Mouse (Mus musculus): ENCODE results near the gene Olfr543. TPM values are rescaled to one million over a fixed set of nuclear protein-coding genes. Genes with fewer than 3 reads are reported as not detected.

Gene Olfr543
- polyA plus RNA-seq (2012; rRNA removed): not detected in 2 replicates

DNA sequence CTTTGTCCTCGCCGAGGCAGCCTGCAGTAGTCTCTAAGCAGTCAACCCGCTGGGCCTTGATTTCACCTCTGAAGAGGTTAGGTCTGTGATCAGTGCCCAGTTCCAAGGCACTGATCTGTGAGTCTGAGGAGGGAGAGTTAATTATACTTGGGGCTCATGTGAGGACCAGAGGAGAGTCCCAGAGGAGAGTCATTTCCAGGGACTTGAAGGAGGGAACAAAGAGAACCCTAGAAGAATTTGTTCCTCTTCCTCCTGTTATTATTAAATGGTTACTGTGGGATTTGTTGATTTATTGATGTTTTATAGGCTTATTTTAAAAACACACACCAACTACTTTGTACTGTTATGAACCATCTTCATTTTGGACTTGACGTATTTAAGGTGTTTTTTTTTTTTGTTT is at the start of gene Olfr543:
Olfr543 (minus strand) TSS at position 101 of the 400 bp plus-strand sequence.
- TF ChIP-seq CTCF (IDR thresholded peaks at IDR 0.05; ENCODE audit: borderline replicate concordance, control insufficient read depth, extremely low read depth, insufficient read depth, low read length, poor library complexity) (no peak), POLR2A (IDR thresholded peaks at IDR 0.05; ENCODE audit: control insufficient read depth, extremely low read depth, insufficient read depth, low read length, poor library complexity) (no peak)
- Histone ChIP-seq H3K27ac (ENCODE audit: control insufficient read depth, insufficient read depth, low read length) (no peak within 1 kb of the TSS), H3K27me3 (ENCODE audit: control insufficient read depth, insufficient read depth, low read length) (no peaks in the 10 kb centered on the region), H3K4me1 (replicated peaks; ENCODE audit: control insufficient read depth, insufficient read depth, low read length) (no peaks in the 10 kb centered on the region), H3K4me3 (ENCODE audit: control insufficient read depth, insufficient read depth, low read length) (no peak within 1 kb of the TSS), H3K36me3 (ENCODE audit: control insufficient read depth, insufficient read depth, low read length) (no peaks in the 10 kb centered on the region)
- DNase-seq: no peak
- 96% methylated on average over 4 of the region's 4 CpGs for WGBS

DNA sequence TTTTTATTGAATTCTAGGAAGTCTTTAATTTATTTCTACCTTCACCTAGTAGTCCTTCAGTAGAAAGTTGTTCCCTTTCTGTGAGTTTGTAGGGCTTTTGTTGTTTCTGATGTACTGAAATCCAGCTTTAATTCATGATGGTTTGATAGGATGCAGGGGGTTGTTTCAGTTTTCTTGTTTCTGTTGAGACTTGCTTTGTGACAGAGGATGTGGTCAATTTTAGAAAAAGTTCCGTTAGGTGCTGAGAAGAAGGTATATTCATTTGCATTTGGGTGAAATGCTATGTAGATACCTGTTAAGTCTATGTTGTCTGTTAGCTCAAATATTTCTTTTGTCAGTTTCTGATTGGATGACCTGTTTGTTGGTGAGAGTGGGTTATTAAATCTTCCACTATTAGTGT is 47.6 kb upstream of the Olfr543 start:
- DNase-seq: no peak
- Histone ChIP-seq H3K27me3 (ENCODE audit: control insufficient read depth, insufficient read depth, low read length) (no peaks in the 10 kb centered on the region), H3K27ac (ENCODE audit: control insufficient read depth, insufficient read depth, low read length) (no peak overlapping the region), H3K36me3 (ENCODE audit: control insufficient read depth, insufficient read depth, low read length) (no peaks in the 10 kb centered on the region), H3K4me1 (replicated peaks; ENCODE audit: control insufficient read depth, insufficient read depth, low read length) (no peaks in the 10 kb centered on the region), H3K4me3 (ENCODE audit: control insufficient read depth, insufficient read depth, low read length) (no peak overlapping the region)
- TF ChIP-seq POLR2A (IDR thresholded peaks at IDR 0.05; ENCODE audit: control insufficient read depth, extremely low read depth, insufficient read depth, low read length, poor library complexity): no peak
- TF ChIP-seq CTCF (IDR thresholded peaks at IDR 0.05; ENCODE audit: borderline replicate concordance, control insufficient read depth, extremely low read depth, insufficient read depth, low read length, poor library complexity): no peak
- 16% methylated on average over 1 of the region's 1 CpGs for WGBS

- 93% methylated on average over 2 of the region's 2 CpGs for WGBS
- no peak overlapping the region for H3K4me3 ChIP-seq (ENCODE audit: control insufficient read depth, insufficient read depth, low read length)
- TF ChIP-seq CTCF (IDR thresholded peaks at IDR 0.05; ENCODE audit: borderline replicate concordance, control insufficient read depth, extremely low read depth, insufficient read depth, low read length, poor library complexity): no peak
- TF ChIP-seq POLR2A (IDR thresholded peaks at IDR 0.05; ENCODE audit: control insufficient read depth, extremely low read depth, insufficient read depth, low read length, poor library complexity): no peak
Measured at GRCm38 (mm10) chr7:102517051-102517335, 35.5 kb upstream of the Olfr543 start.

DNA sequence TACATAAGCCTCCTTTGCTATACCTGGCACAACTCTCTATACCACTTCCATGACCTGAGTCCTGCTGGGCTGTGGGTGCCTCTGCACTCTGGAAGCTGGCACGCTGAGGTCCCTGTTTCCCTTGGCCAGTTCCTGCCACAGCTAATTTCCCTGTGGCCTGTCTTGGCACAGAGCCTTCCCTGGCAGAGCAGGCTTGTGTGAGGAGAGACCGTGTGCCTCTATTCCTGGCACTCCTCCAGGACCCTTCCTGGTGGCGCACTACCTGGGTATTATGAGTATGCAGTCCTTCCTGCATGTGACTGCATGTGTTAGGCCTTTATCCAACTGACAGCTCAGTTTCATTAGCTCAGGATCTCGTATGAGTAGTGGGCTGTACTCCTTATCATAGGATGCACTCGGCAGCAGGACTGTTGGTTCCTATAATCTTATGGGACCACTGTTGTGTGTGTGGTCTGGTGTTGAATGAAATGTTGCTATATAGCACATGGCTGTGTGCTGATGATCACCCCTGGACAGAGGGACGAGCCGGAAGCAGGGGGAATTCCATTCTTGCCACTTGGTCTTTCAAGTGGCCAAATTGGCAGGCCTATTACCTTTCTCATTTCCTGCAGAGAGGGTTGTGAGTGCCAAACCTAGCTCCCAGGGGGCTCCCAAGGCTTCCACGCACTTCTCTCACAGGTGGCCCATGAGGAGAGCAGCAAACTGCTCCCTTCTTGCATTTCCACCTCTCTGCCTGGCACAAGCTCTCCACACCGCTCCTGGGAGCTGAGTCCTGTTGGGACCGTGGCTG is 35.0 kb upstream of the Olfr543 start:
- Histone ChIP-seq H3K4me1 (replicated peaks; ENCODE audit: control insufficient read depth, insufficient read depth, low read length) (peaks cover 4% of the 10 kb centered on the region), H3K27me3 (ENCODE audit: control insufficient read depth, insufficient read depth, low read length) (no peaks in the 10 kb centered on the region), H3K27ac (ENCODE audit: control insufficient read depth, insufficient read depth, low read length) (no peak overlapping the region), H3K36me3 (ENCODE audit: control insufficient read depth, insufficient read depth, low read length) (no peaks in the 10 kb centered on the region), H3K4me3 (ENCODE audit: control insufficient read depth, insufficient read depth, low read length) (no peak overlapping the region)
- 83% methylated on average over 10 of the region's 10 CpGs for WGBS
- TF ChIP-seq POLR2A (IDR thresholded peaks at IDR 0.05; ENCODE audit: control insufficient read depth, extremely low read depth, insufficient read depth, low read length, poor library complexity): no peak
- no peak for TF ChIP-seq CTCF (IDR thresholded peaks at IDR 0.05; ENCODE audit: borderline replicate concordance, control insufficient read depth, extremely low read depth, insufficient read depth, low read length, poor library complexity)
- no peak for DNase-seq

More at GRCm38 (mm10) chr7:102517051-102517335, 35.5 kb upstream of the Olfr543 start:
- no peaks in the 10 kb centered on the region for H3K36me3 ChIP-seq (ENCODE audit: control insufficient read depth, insufficient read depth, low read length)
- no peaks in the 10 kb centered on the region for H3K27me3 ChIP-seq (ENCODE audit: control insufficient read depth, insufficient read depth, low read length)
- H3K27ac ChIP-seq (ENCODE audit: control insufficient read depth, insufficient read depth, low read length): no peak overlapping the region
- DNase-seq: no peak
- peaks cover 4% of the 10 kb centered on the region for H3K4me1 ChIP-seq (replicated peaks; ENCODE audit: control insufficient read depth, insufficient read depth, low read length)

- TF ChIP-seq CTCF (IDR thresholded peaks at IDR 0.05; ENCODE audit: borderline replicate concordance, control insufficient read depth, extremely low read depth, insufficient read depth, low read length, poor library complexity): no peak
- no peak for TF ChIP-seq POLR2A (IDR thresholded peaks at IDR 0.05; ENCODE audit: control insufficient read depth, extremely low read depth, insufficient read depth, low read length, poor library complexity)
- H3K4me3 ChIP-seq (ENCODE audit: control insufficient read depth, insufficient read depth, low read length): no peak overlapping the region
- no peaks in the 10 kb centered on the region for H3K36me3 ChIP-seq (ENCODE audit: control insufficient read depth, insufficient read depth, low read length)
- WGBS: 19% methylated on average over 4 of the region's 4 CpGs
- H3K27ac ChIP-seq (ENCODE audit: control insufficient read depth, insufficient read depth, low read length): no peak overlapping the region
- no peak for DNase-seq
- H3K27me3 ChIP-seq (ENCODE audit: control insufficient read depth, insufficient read depth, low read length): no peaks in the 10 kb centered on the region
- H3K4me1 ChIP-seq (replicated peaks; ENCODE audit: control insufficient read depth, insufficient read depth, low read length): peaks cover 4% of the 10 kb centered on the region
Measured at GRCm38 (mm10) chr7:102514144-102514543, 32.7 kb upstream of the Olfr543 start.

DNA sequence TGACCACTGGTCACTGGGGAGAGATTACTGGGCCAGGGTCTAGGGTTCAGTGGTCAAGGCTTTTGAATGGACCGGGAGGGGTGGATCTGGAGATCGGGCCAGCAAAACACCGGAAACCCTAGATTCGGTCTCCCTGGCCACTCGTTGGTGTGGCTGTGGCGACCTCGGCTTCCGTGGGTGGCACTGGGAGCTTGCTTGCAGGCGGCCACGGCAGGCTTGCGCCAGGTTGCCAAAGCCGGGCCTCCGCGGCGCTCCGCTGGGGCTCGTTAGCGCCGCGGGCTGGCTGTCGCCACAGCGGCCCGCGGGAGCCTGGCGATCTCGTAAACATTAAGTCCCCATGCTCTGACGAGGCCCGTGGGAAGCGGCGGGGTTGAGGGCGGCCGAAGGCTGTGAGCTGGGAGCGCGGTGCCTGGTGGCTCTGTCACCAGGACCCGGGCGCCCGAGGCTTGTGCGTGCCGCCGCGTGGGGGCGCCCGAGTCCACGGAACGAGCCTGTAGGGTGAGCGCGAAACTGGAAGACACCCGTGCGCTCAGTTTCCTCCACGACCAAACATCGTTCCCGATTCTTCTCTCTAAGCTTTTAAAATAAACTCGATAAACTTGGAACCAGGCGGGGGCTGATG is 31.4 kb upstream of the Olfr543 start:
- 2% methylated on average over 54 of the region's 54 CpGs for WGBS
- peak; percentile 89 for DNase-seq
- H3K4me3 ChIP-seq (ENCODE audit: control insufficient read depth, insufficient read depth, low read length): peak overlapping the region; percentile 42

More for the DNA sequence above, 31.4 kb upstream of the Olfr543 start:
- H3K27ac ChIP-seq (ENCODE audit: control insufficient read depth, insufficient read depth, low read length): no peak overlapping the region
- TF ChIP-seq POLR2A (IDR thresholded peaks at IDR 0.05; ENCODE audit: control insufficient read depth, extremely low read depth, insufficient read depth, low read length, poor library complexity): no peak
- TF ChIP-seq CTCF (IDR thresholded peaks at IDR 0.05; ENCODE audit: borderline replicate concordance, control insufficient read depth, extremely low read depth, insufficient read depth, low read length, poor library complexity): peak; percentile 98
- peaks cover 4% of the 10 kb centered on the region for H3K4me1 ChIP-seq (replicated peaks; ENCODE audit: control insufficient read depth, insufficient read depth, low read length)
- no peaks in the 10 kb centered on the region for H3K27me3 ChIP-seq (ENCODE audit: control insufficient read depth, insufficient read depth, low read length)
- H3K36me3 ChIP-seq (ENCODE audit: control insufficient read depth, insufficient read depth, low read length): no peaks in the 10 kb centered on the region
